Mouse (Mus musculus) hindbrain, embryonic 10.5 days (tissue): ENCODE data around the gene Ifitm3. TPM values are rescaled to one million over a fixed set of nuclear protein-coding genes. Genes with fewer than 3 reads are reported as not detected.

Experiments used
- DNase-seq: peaks from one replicate; pipeline ENCODE4 v3.0.0-alpha.2; 2017; ENCODE audit warnings: low spot score
- H3K27ac ChIP-seq: fragments of 300-500 bp; sonication (generic); 2 replicates; pipeline ENCODE4 v1.5.1; 2016; ENCODE audit warnings: mild to moderate bottlenecking, moderate library complexity
- H3K27me3 ChIP-seq: fragments of 300-500 bp; sonication (generic); 2 replicates; pipeline ENCODE4 v1.6.1; 2016; ENCODE audit warnings: mild to moderate bottlenecking; ENCODE audit not compliant: poor library complexity, insufficient read depth, severe bottlenecking
- H3K36me3 ChIP-seq: fragments of 300-500 bp; sonication (generic); 2 replicates; pipeline ENCODE4 v1.6.1; 2016; ENCODE audit warnings: mild to moderate bottlenecking, moderate library complexity
- H3K4me1 ChIP-seq: fragments of 300-500 bp; sonication (generic); replicated peaks from 2 replicates; pipeline ENCODE4 v1.6.1; 2016; ENCODE audit warnings: mild to moderate bottlenecking
- H3K4me3 ChIP-seq: fragments of 300-500 bp; sonication (generic); 2 replicates; pipeline ENCODE4 v1.5.1; 2016; ENCODE audit warnings: mild to moderate bottlenecking, moderate library complexity
- H3K9me3 ChIP-seq: fragments of 300-500 bp; sonication (generic); 2 replicates; pipeline ENCODE4 v1.6.1; 2016; ENCODE audit warnings: mild to moderate bottlenecking, moderate library complexity
- WGBS: fragments of 180-500 bp; shearing (Covaris S2); methylation state at CpG from one replicate; pipeline ENCODE4 v1.1.7; 2016; 5-methylcytosine and 5-hydroxymethylcytosine counted together
- polyA plus RNA-seq: library from polyadenylated mRNA; unstranded; fragments of >200 nt; fragmentation: Nextera tagmentation; extraction: Ambion mirVana; gene quantifications from 2 replicates; pipeline ENCODE4 v1.2.1, GENCODE M21; 2016

The Ifitm3 gene
- polyA plus RNA-seq: 21.0 and 23.9 TPM in 2 replicates

DNA sequence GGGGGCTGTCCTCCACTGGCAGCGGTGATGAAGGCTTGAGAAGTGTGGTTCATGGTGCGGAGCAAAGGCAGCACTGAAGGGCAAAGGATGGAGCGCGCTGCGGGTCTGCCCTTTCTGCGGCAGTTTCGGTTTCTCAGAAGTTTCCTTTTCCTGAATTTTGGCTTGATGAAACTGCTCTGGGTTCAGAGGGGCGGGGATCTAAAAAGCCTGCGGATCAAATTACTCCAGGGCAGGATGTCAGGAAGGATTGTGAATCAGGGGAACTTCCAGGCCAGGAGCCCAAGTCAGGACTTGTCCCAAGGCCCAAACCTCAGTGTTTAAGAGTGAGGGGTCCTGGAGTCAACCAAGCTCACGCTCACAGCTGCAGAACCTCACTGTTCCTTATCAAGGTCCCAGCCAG lies at the start of gene Ifitm3:
Ifitm3 (minus strand) TSS at position 178 of the 400 bp plus-strand sequence.
- WGBS: 33% methylated on average over 10 of the region's 10 CpGs
- Histone ChIP-seq H3K27ac (peak within 1 kb of the TSS; percentile 66), H3K36me3 (no peaks in the 10 kb centered on the region), H3K9me3 (no peaks in the 10 kb centered on the region), H3K27me3 (no peaks in the 10 kb centered on the region), H3K4me1 (peaks cover 33% of the 10 kb centered on the region), H3K4me3 (peak within 1 kb of the TSS; percentile 37)
- peak; percentile 33 for DNase-seq

DNA sequence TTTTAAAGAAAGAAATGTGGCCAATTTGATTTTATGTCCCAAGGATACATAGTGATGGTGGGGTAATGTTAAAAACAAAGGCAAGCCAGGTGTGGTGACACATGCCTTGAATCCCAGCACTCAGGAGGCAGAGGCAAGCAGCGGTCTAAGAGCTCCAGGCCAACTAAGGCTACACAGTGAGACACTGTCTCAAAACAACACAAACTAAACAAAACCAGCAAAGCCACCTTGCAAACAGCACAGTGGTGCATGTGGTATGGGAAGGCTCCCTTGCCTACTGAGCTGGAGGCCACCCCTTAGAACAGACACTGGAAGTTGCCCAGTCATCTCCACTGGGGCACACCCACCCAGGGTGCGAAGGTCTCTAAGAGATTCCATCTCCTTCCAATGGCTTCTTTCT lies 49.4 kb upstream of the Ifitm3 start:
- peaks cover 48% of the 10 kb centered on the region for H3K36me3 ChIP-seq
- H3K4me1 ChIP-seq: peaks cover 35% of the 10 kb centered on the region
- H3K27ac ChIP-seq: peak overlapping the region; percentile 98
- no peaks in the 10 kb centered on the region for H3K9me3 ChIP-seq
- peaks cover 8% of the 10 kb centered on the region; the same call in 1 of the 2 replicates for H3K27me3 ChIP-seq
- no peak for DNase-seq
- 76% methylated on average over 2 of the region's 2 CpGs for WGBS
- peak overlapping the region; percentile 84 for H3K4me3 ChIP-seq

DNA sequence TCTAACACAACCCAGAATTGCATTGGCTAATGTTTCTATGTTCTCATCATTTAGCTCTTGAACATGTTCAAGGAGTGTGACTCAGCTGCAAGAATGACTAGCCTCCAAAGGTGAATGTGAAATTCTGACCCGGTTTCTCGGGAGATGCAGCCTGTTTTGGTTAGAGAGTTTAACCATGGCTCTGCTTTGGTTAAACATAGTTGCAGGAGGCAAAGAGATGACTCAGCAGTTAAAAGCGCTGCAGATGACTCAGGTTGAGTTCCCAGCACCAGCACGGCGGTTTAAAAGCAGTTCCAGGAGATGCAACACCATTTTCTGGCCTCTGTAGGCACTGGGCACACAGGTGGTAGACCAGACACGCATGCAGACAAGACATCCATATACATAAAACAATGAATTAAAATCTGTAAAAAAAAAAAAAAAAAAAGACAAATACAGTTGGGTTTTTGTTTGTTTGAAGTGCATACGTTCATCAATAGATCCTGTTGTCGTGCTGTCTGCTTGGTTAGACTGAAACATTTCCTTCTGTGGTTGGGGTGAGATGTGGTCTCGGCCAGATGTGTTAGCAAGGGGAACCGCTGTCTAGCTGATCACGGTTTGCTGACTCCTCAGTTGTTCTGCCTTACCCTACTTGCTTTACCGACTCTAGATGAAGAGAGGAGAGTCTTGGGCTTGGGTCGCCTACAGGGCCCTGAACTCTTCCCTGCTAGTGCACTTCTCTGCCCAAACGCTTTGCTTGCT lies 48.2 kb upstream of the Ifitm3 start:
- H3K27ac ChIP-seq: no peak overlapping the region
- peaks cover 37% of the 10 kb centered on the region for H3K36me3 ChIP-seq
- peaks cover 8% of the 10 kb centered on the region; the same call in 1 of the 2 replicates for H3K27me3 ChIP-seq
- H3K4me1 ChIP-seq: peaks cover 35% of the 10 kb centered on the region
- no peak overlapping the region for H3K4me3 ChIP-seq
- no peak for DNase-seq
- 91% methylated on average over 14 of the region's 14 CpGs for WGBS
- no peaks in the 10 kb centered on the region for H3K9me3 ChIP-seq

DNA sequence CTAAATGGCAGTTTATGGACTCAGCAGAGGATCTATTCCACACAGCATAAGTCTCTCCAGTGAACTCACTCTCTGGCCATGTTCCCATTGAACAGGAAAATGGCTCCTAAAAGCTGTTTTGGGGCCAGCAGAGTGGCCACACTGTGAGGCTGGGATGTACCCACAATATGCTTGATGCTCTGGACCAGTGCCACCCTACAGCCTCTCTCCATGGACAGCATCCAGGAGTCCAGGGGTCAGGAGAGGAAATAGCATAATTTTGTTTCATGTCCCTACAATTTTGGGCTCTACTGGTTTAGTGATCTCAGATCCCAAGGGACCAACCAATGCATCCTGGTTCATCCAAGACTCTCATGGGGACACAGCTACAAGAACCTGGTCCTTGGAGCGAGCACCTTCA lies 47.0 kb upstream of the Ifitm3 start:
- peaks cover 8% of the 10 kb centered on the region; the same call in 1 of the 2 replicates for H3K27me3 ChIP-seq
- no peak for DNase-seq
- no peak overlapping the region for H3K4me3 ChIP-seq
- H3K4me1 ChIP-seq: peaks cover 29% of the 10 kb centered on the region
- WGBS: 94% methylated on average over 1 of the region's 1 CpGs
- no peaks in the 10 kb centered on the region for H3K9me3 ChIP-seq
- peaks cover 24% of the 10 kb centered on the region for H3K36me3 ChIP-seq
- no peak overlapping the region for H3K27ac ChIP-seq

DNA sequence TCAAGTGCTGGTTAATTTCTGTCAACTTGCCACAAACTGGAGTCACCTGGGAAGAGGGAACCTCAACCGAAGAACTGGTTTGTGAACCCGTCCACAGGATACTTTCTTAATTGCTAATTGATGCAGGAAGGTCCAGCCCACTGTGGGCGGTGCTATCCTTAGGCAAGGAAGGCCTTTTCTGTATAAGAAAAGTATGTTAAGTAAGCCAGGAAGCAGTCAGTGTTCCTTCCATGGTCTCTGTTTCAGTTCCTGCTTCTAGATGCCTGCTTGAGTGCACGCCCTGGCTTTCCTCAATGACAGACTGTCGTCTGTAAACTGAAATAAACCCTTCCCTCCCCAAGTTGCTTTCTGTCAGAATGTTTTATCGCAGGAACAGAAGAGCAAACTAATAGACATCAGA lies 46.4 kb upstream of the Ifitm3 start:
- H3K27ac ChIP-seq: no peak overlapping the region
- no peaks in the 10 kb centered on the region for H3K9me3 ChIP-seq
- DNase-seq: no peak
- H3K4me3 ChIP-seq: no peak overlapping the region
- WGBS: 94% methylated on average over 6 of the region's 6 CpGs
- peaks cover 22% of the 10 kb centered on the region; the same call in 1 of the 2 replicates for H3K36me3 ChIP-seq
- H3K4me1 ChIP-seq: peaks cover 23% of the 10 kb centered on the region
- H3K27me3 ChIP-seq: 0 out of 2 replicates have a peak, but pooled peaks cover 8% of the 10 kb centered on the region

DNA sequence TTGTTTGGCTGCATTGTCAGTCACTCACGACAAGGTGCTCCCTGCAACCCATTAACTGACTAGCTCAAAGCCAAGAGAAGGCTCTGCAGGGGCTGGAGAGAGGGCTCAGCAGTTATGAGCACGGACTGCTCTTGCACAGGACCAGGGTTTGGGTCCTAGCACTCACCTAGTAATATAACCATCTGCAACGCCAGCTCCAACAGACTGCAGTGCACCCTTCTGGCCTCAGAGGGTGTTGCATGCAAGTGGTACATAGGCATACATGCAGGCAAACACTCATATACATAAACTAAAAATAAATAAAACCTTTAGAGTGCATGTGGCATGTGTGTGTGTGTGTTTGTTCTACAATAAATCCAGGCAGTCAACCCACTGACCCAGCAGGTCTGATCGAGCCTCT lies 45.2 kb upstream of the Ifitm3 start:
- no peak for DNase-seq
- H3K27ac ChIP-seq: no peak overlapping the region
- H3K4me3 ChIP-seq: no peak overlapping the region
- peaks cover 22% of the 10 kb centered on the region; the same call in 1 of the 2 replicates for H3K36me3 ChIP-seq
- H3K9me3 ChIP-seq: no peaks in the 10 kb centered on the region
- no peaks in the 10 kb centered on the region for H3K27me3 ChIP-seq
- peaks cover 12% of the 10 kb centered on the region for H3K4me1 ChIP-seq
- WGBS: 83% methylated on average over 4 of the region's 4 CpGs

DNA sequence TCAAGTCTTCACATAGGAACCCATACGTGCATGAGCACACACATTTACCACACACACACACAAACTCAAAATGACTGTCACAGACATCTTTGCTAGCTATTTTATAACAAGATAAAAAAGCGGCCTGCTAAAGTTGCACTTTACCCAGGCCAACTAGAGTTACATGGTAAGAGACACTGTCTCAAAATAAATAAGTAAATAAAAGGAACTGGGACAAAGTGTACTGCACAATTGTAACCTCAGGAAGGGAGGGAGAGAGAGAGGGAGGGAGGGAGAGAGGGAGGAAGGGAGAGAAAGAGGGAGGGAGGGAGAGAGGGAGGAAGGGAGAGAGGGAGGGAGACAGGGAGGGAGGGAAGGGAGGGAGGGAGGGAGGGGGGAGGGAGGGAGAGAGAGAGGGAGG lies 41.9 kb upstream of the Ifitm3 start:
- Histone ChIP-seq H3K36me3 (peaks cover 14% of the 10 kb centered on the region; the same call in 1 of the 2 replicates), H3K4me3 (no peak overlapping the region), H3K27me3 (no peaks in the 10 kb centered on the region), H3K27ac (no peak overlapping the region), H3K4me1 (peaks cover 14% of the 10 kb centered on the region), H3K9me3 (no peaks in the 10 kb centered on the region)
- DNase-seq: no peak
- WGBS: 87% methylated on average over 2 of the region's 2 CpGs

DNA sequence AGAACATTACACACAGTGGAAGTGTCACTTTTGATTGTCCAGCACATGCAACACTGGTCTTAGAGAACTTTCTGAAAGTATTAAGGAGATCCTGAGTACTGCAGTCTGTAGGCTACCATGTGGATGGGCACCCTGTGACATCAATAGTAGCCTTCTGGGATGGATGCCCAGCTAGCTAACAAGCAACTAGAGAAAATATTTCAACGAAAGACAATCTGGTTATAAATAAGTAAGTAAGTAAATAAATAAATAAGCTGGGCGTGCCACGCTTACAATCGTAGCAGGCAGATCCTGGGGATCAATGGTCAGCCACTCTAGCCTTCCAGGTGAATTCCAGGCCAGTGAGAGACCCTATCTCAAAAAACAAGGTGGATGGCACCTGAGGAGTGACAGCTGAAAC lies 41.4 kb upstream of the Ifitm3 start:
- DNase-seq: no peak
- Histone ChIP-seq H3K36me3 (peaks cover 10% of the 10 kb centered on the region; the same call in 1 of the 2 replicates), H3K4me1 (peaks cover 18% of the 10 kb centered on the region), H3K9me3 (no peaks in the 10 kb centered on the region), H3K4me3 (no peak overlapping the region), H3K27ac (no peak overlapping the region), H3K27me3 (no peaks in the 10 kb centered on the region)
- WGBS: 94% methylated on average over 4 of the region's 4 CpGs

DNA sequence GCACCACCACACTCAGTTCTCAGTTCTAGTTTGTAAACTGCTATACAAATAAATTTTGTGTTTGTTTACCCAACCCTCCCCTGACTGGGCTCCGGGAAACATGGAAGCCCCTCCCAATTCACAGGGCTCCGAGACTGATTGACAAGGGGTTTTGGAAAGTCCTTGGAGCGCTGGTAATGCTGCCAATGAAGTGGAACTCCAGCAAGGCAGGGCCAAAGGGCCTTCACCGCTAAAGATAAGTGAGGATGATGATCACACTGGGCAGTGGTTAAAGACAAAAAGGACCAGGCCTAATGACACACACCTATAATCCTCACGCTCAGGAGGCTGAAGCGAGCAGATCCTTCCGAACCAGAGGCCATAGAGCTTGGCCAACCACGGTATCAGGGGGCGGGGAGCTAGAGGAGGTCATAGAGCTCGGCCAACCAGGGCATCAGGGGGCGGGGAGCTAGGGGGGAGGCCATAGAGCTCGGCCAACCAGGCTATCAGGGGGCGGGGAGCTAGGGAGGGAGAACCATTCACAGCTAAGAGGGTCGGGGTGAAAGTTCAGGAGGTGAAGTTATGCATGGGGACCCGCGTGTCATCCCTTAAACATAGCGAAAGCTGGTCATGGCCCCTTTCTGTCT lies 40.6 kb upstream of the Ifitm3 start:
- no peak for DNase-seq
- Histone ChIP-seq H3K4me3 (no peak overlapping the region), H3K9me3 (no peaks in the 10 kb centered on the region), H3K27me3 (no peaks in the 10 kb centered on the region), H3K27ac (no peak overlapping the region), H3K36me3 (peaks cover 6% of the 10 kb centered on the region; the same call in 1 of the 2 replicates), H3K4me1 (peaks cover 20% of the 10 kb centered on the region)
- 66% methylated on average over 17 of the region's 17 CpGs for WGBS

DNA sequence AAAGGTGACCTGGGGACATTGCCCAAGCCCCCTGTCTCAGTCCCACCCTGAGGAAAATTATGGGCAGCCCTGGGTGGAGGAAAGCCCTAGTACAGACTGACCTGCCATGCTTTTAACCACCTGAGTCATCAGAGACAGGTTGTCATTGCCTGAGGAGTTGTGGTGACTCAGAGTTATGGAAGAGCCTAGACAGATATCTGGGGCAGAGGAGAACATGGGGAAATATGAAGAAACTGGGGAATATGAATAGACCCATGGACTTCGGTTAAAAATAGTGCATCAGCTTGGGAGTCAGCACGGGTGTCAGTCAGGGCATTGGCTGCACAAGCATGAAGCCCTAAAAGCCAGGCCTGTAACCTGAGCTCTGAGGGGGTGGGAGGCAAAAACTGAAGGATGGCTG lies 38.8 kb upstream of the Ifitm3 start:
- WGBS: 91% methylated on average over 2 of the region's 2 CpGs
- Histone ChIP-seq H3K27ac (no peak overlapping the region), H3K27me3 (no peaks in the 10 kb centered on the region), H3K9me3 (no peaks in the 10 kb centered on the region), H3K4me3 (no peak overlapping the region), H3K4me1 (peaks cover 20% of the 10 kb centered on the region), H3K36me3 (no peaks in the 10 kb centered on the region)
- no peak for DNase-seq

DNA sequence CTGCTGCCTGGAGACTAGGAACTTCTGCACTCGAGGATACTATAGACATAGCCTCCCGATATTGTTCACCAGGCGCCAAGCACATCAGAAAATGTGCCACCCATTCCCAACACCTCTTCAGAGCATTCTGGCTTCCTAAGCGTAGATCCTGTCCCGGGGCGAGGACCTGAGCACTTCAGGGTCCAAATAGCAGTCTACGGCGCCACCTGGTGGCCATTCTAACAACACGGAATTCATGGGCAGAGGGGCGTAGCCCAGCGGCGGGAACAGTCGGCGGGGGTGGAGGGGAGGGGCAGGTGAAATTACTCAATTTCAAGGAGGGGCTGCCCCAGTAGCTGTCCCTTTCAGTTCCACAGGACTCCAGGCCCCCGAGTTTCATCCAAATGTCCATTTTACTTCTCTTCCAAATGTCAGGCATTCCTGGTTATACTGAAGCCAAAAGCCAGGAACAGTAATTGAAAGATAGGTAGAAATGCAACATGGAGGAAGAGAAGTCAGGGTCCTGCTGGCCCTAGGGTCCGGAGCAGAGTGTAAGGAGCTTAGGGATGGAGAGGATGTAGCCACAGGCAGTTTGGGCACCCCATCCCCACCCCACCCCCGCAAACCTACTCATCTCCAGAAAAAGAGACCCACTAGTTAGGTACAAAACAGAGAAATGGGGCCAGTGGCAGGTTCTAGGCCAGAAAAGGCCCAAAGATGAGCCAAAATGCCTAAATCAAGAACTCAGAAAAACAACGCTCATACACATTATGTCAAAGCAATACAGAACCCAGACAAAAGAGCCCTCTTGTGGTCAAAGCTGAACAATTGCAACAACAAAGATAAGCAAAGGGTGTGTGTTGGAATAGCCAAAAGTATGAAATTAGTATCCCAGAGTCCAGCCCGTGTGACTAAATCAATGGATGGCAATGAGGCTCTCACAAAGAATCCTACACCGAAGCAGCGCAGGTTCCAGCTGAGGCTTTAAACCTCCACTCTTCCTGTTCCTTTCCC lies 38.0 kb upstream of the Ifitm3 start:
- Histone ChIP-seq H3K27ac (peak overlapping the region; percentile 81), H3K36me3 (no peaks in the 10 kb centered on the region), H3K27me3 (no peaks in the 10 kb centered on the region), H3K9me3 (no peaks in the 10 kb centered on the region), H3K4me1 (peaks cover 20% of the 10 kb centered on the region), H3K4me3 (peak overlapping the region; percentile 55)
- 11% methylated on average over 21 of the region's 21 CpGs for WGBS
- peak; percentile 91 for DNase-seq

DNA sequence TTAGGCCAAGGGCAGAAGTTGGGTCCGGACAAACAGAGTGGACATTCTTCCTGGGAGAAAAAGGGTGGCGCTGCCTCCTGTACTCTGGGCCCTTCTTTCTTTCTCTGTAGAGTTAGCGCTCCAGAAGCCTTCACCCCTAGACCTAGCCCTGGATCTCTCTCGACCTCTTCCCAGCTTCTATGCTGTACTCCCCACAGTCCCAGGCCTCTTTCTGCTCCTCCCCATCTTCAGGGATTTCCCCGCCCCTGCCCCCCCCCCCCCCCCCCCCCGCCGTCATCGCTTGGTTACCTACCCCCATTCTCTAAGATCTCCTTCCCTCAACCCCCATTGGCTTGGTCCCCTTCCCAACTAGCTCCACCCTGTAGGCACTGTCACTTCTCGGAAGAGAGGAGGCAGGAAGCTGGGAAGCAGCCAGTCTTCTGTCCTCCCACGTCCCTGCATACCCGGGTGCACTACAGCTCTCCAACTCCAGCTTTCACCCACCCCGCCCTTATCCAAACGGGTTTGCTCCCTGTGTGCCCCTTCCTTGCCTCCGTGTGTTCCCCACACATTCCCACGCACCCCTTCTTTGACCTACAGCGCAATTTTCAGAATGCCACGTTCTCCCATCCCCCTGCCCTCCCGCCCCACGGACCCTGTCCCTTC lies 37.1 kb upstream of the Ifitm3 start:
- Histone ChIP-seq H3K9me3 (no peaks in the 10 kb centered on the region), H3K36me3 (no peaks in the 10 kb centered on the region), H3K27me3 (no peaks in the 10 kb centered on the region), H3K27ac (peak overlapping the region; percentile 81), H3K4me1 (peaks cover 20% of the 10 kb centered on the region), H3K4me3 (peak overlapping the region; percentile 55)
- 4% methylated on average over 15 of the region's 19 CpGs for WGBS
- peak; percentile 55 for DNase-seq
